Mouse (Mus musculus): ENCODE measurements at regions not wholly inside any gene's neighbourhood (a gene's known extent, or its start where the extent isn't known, plus 50 kb on each side); places are given as distances from the start of the nearest gene placed in this dataset.

- TF ChIP-seq CTCF (conservative IDR thresholded peaks at IDR 0.05; ENCODE audit: low read length) (no peak), NANOG (IDR thresholded peaks at IDR 0.05; ENCODE audit: borderline replicate concordance, low read length) (no peak)
Measured at GRCm38 (mm10) chr17:31772201-31772820, 83.3 kb downstream of the Sik1 start.

Measured in E14TG2a.4 (cell line).